Mouse (Mus musculus): ENCODE data around the gene Atf7. TPM values are rescaled to one million over a fixed set of nuclear protein-coding genes. Genes with fewer than 3 reads are reported as not detected.

The Atf7 gene
- polyA plus RNA-seq (2015; fragmentation: Nextera tagmentation; extraction: Ambion mirVana) = 15.0 and 17.1 TPM in 2 replicates

DNA sequence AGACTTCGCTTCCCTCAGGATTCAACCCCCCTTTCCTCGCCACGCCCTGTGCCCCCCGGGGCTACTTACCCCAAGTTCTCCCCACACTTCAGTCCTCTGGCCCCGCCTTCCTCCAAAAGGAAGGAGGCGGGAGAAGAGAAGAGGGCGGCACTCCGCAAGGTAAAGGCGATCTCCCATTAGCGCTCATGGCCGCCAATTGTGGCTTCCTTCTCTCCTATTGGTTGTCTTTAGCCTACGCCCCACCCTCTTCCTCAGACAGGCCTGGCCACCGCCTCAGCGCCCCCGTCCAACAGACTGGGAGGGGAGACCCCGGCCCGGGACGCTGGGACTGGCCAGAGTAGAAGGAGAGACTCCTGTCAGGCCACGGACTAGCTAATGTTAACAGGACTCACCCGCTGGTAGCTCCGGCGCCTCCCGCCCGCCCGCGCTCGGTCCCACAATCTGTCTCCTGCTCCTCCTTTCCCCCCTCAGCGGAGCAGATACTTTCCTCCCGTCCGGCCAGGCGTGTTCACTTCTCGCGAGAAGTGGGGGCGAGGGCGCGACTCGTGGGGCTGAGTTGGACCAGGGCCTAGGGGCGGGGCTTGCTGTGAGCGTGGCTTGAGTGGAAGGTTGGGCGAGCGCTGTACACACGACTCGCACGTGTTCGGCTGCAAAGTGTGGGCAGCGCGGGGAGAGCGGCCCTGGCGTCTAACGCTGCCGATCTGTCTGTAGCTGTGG, at the start of gene Atf7, which contains the start of gene Gm28047:
Atf7 (minus strand) TSS at position 495 of the 717 bp plus-strand sequence.
Gm28047 (minus strand) TSS at position 98 of the 717 bp plus-strand sequence.
- Histone ChIP-seq H3K36me3 (ENCODE audit: control insufficient read depth, insufficient read depth) (no peaks in the 10 kb centered on the region), H3K4me3 (ENCODE audit: low read depth, low read length) (peak within 1 kb of the TSS; percentile 61), H3K4me1 (replicated peaks; ENCODE audit: control insufficient read depth, insufficient read depth, low read length) (no peaks in the 10 kb centered on the region), H3K9me3 (ENCODE audit: control insufficient read depth) (no peaks in the 10 kb centered on the region), H3K4me2 (replicated peaks; ENCODE audit: low read depth) (peak within 1 kb of the TSS; percentile 76), H3K27ac (ENCODE audit: low read depth, low read length) (peak within 1 kb of the TSS; percentile 95), H3K9ac (ENCODE audit: low read depth, low read length) (peak within 1 kb of the TSS; percentile 57), H3K27me3 (replicated peaks; ENCODE audit: control insufficient read depth, insufficient read depth, low read length) (no peaks in the 10 kb centered on the region)
- under 1% methylated on average over 51 of the region's 51 CpGs for whole genome bisulfite sequencing
- ATAC-seq = peak; percentile 98
- TF ChIP-seq CTCF (IDR thresholded peaks at IDR 0.05; ENCODE audit: low read depth) = 0 out of 2 replicates have a peak, but pooled peaks have one; percentile 8

- Histone ChIP-seq H3K4me1 (replicated peaks; ENCODE audit: control insufficient read depth, insufficient read depth, low read length) (no peaks in the 10 kb centered on the region), H3K9ac (ENCODE audit: low read depth, low read length) (no peak overlapping the region), H3K27ac (ENCODE audit: low read depth, low read length) (0 out of 2 replicates have a peak overlapping the region, but pooled peaks have one; percentile 35), H3K4me2 (replicated peaks; ENCODE audit: low read depth) (peak overlapping the region; percentile 89), H3K9me3 (ENCODE audit: control insufficient read depth) (no peaks in the 10 kb centered on the region), H3K27me3 (replicated peaks; ENCODE audit: control insufficient read depth, insufficient read depth, low read length) (no peaks in the 10 kb centered on the region), H3K36me3 (ENCODE audit: control insufficient read depth, insufficient read depth) (no peaks in the 10 kb centered on the region), H3K4me3 (ENCODE audit: low read depth, low read length) (peak overlapping the region; percentile 9; the same call in 1 of the 2 replicates)
- TF ChIP-seq CTCF (IDR thresholded peaks at IDR 0.05; ENCODE audit: low read depth) = no peak
- 10% methylated on average over 10 of the region's 10 CpGs for WGBS
- peak; percentile 27; the same call in 1 of the 2 replicates for ATAC-seq
These were observed 48.3 kb upstream of the Atf7 start for GRCm38 (mm10) chr15:102673548-102673947.

- WGBS = 5% methylated on average over 37 of the region's 37 CpGs
- peak within 1 kb of the TSS; percentile 71 for H3K9ac ChIP-seq (ENCODE audit: low read depth, low read length)
These were observed 47.2 kb upstream of the Atf7 start, which contains the start of gene Atp5g2 for GRCm38 (mm10) chr15:102672215-102673071. Gene Atp5g2 (minus strand): TSS chr15:102672352.

GRCm38 (mm10) chr15:102671721-102672214, 46.5 kb upstream of the Atf7 start:
- under 1% methylated on average over 34 of the region's 34 CpGs for WGBS
- no peaks in the 10 kb centered on the region for H3K9me3 ChIP-seq (ENCODE audit: control insufficient read depth)
- H3K4me3 ChIP-seq (ENCODE audit: low read depth, low read length) = peak overlapping the region; percentile 70
- H3K4me1 ChIP-seq (replicated peaks; ENCODE audit: control insufficient read depth, insufficient read depth, low read length) = no peaks in the 10 kb centered on the region
- H3K4me2 ChIP-seq (replicated peaks; ENCODE audit: low read depth) = peak overlapping the region; percentile 89
- H3K9ac ChIP-seq (ENCODE audit: low read depth, low read length) = peak overlapping the region; percentile 71
- peaks cover 8% of the 10 kb centered on the region for H3K36me3 ChIP-seq (ENCODE audit: control insufficient read depth, insufficient read depth)
- peak; percentile 24; the same call in 1 of the 2 replicates for ATAC-seq
- H3K27me3 ChIP-seq (replicated peaks; ENCODE audit: control insufficient read depth, insufficient read depth, low read length) = no peaks in the 10 kb centered on the region
- TF ChIP-seq CTCF (IDR thresholded peaks at IDR 0.05; ENCODE audit: low read depth) = no peak
- peak overlapping the region; percentile 90 for H3K27ac ChIP-seq (ENCODE audit: low read depth, low read length)

More at GRCm38 (mm10) chr15:102672215-102673071, 47.2 kb upstream of the Atf7 start, which contains the start of gene Atp5g2:
- no peak for TF ChIP-seq CTCF (IDR thresholded peaks at IDR 0.05; ENCODE audit: low read depth)
- Histone ChIP-seq H3K4me2 (replicated peaks; ENCODE audit: low read depth) (peak within 1 kb of the TSS; percentile 89), H3K36me3 (ENCODE audit: control insufficient read depth, insufficient read depth) (peaks cover 2% of the 10 kb centered on the region; the same call in 1 of the 2 replicates), H3K4me3 (ENCODE audit: low read depth, low read length) (peak within 1 kb of the TSS; percentile 70), H3K27ac (ENCODE audit: low read depth, low read length) (peak within 1 kb of the TSS; percentile 90), H3K9me3 (ENCODE audit: control insufficient read depth) (no peaks in the 10 kb centered on the region), H3K27me3 (replicated peaks; ENCODE audit: control insufficient read depth, insufficient read depth, low read length) (no peaks in the 10 kb centered on the region), H3K4me1 (replicated peaks; ENCODE audit: control insufficient read depth, insufficient read depth, low read length) (no peaks in the 10 kb centered on the region)
- ATAC-seq = no peak

DNA sequence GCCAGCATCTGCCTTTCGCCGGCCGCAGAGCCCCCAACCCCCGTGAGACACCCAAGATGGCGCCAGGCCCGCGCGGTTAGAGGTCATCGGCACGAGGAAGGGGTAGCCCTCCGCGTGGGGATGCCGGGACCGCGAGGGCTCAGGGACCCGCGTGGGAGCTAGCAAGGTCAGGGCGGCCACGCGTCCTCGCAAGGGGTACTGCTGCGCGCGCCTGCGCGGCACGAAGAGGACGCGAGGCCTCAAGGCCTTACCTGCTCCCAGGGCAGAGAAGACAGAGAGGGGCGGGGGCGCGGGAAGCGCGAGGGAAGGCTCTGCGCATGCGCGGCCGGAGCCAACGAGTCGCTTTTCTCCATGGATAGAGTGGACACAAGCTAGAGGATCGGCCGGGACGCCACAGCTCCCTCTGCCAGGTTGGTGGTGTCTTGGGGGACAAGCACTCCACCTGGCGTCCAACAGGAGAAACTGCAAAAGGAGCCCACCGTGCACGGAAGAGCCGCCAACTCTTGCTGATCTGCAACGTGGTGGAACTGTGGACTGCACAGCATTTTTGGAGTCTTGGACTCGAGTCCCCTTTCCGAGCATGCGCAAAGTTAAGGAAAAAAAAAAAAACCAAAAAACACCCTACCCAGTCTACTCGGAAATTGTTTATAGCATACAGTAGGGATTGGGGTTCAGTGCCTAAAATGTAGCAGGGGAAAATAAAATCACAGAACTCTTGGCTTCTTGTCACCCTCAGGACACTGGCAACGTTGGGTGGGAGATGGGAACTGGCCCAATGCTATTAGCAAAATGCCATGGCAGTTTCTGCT, 45.7 kb upstream of the Atf7 start:
- Histone ChIP-seq H3K4me3 (ENCODE audit: low read depth, low read length) (peak overlapping the region; percentile 70), H3K27me3 (replicated peaks; ENCODE audit: control insufficient read depth, insufficient read depth, low read length) (no peaks in the 10 kb centered on the region), H3K27ac (ENCODE audit: low read depth, low read length) (peak overlapping the region; percentile 91), H3K9me3 (ENCODE audit: control insufficient read depth) (no peaks in the 10 kb centered on the region), H3K9ac (ENCODE audit: low read depth, low read length) (peak overlapping the region; percentile 74), H3K4me1 (replicated peaks; ENCODE audit: control insufficient read depth, insufficient read depth, low read length) (no peaks in the 10 kb centered on the region), H3K36me3 (ENCODE audit: control insufficient read depth, insufficient read depth) (peaks cover 14% of the 10 kb centered on the region), H3K4me2 (replicated peaks; ENCODE audit: low read depth) (peak overlapping the region; percentile 89)
- peak; percentile 100 for TF ChIP-seq CTCF (IDR thresholded peaks at IDR 0.05; ENCODE audit: low read depth)
- ATAC-seq = peak; percentile 95
- under 1% methylated on average over 53 of the region's 53 CpGs for WGBS

Data from intestine, postnatal 0 days (tissue).